Mouse (Mus musculus): ENCODE results near the gene Sgce.

DNA sequence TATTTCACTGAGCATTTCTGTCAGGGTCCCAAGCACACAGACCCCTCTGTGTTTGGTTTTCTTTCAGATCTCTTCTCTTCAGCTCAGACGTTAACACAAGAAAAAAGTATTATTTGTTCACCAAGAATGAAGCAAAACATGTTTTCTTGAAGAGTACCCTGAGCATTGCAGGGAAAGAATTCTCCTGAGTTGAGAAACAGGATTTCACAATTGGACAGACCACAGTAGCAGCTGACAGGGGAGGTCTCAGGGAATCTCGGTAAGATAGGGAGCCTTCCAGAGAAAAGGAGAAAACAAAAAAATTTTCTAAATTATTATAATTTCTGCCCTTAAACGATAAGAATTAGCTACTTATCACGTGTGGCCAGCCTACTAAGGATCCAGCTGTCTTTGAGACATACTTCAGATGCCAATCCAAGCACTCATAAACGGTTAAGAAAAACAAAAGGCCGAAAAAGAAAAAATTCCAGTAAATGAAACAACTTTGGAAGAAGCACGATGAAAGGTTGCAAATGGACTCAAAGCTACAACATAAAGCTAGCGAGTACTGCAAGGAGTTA lies 52.3 kb downstream of the Sgce start:
- no peak for TF ChIP-seq CHD2 (IDR thresholded peaks at IDR 0.05; ENCODE audit: low read depth, low read length)
- no peak for TF ChIP-seq MAFK (IDR thresholded peaks at IDR 0.05; ENCODE audit: insufficient read depth, low read depth, low read length)
- TF ChIP-seq ZNF384 (IDR thresholded peaks at IDR 0.05; ENCODE audit: low read depth, low read length), result no peak
- no peak for TF ChIP-seq HCFC1 (IDR thresholded peaks at IDR 0.05; ENCODE audit: borderline replicate concordance, insufficient read depth, low read length)
